Mouse (Mus musculus): ENCODE results near the gene Oxct1. TPM values are rescaled to one million over a fixed set of nuclear protein-coding genes. Genes with fewer than 3 reads are reported as not detected.

Gene Oxct1
- polyA plus RNA-seq, 1 experiment from 2014 or later, result 251 TPM

DNA sequence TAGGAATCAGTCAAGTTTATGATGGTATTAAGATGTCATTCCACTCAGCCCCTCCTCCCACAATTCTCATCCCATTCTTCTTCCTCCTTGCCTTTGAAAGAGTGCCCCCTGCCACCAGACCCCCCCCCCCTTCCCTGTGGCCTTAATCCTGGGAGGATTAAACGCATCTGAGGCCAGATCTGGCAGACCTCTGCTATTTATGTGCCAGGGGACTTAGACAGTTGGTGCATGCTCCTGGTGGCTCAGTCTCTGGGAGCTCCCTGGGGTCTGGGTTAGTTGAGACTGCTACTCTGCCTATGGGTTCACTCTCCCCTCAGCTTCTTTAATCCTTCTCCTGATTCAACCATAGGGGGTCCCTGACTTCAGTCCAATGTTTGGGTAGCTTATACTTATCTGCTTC lies 112.3 kb downstream of the Oxct1 start:
- Histone ChIP-seq H3K27me3 (ENCODE audit: control insufficient read depth, insufficient read depth, low read length) (no peaks in the 10 kb centered on the region), H3K9me3 (replicated peaks; ENCODE audit: control insufficient read depth, low read length) (no peaks in the 10 kb centered on the region), H3K4me2 (ENCODE audit: low read depth, low read length) (no peak overlapping the region), H3K36me3 (ENCODE audit: control insufficient read depth, insufficient read depth, low read length) (no peaks in the 10 kb centered on the region), H3K9ac (ENCODE audit: low read length) (no peak overlapping the region), H3K4me3 (replicated peaks; ENCODE audit: low read length) (no peak overlapping the region), H3K27ac (ENCODE audit: low read length) (no peak overlapping the region), H3K4me1 (ENCODE audit: control insufficient read depth, insufficient read depth, low read length) (no peaks in the 10 kb centered on the region)
- ATAC-seq (ENCODE audit: insufficient read depth, low FRiP score), result no peak
- 57% methylated on average over 1 of the region's 1 CpGs for WGBS

- Histone ChIP-seq H3K9ac (ENCODE audit: low read length) (no peak overlapping the region), H3K4me2 (ENCODE audit: low read depth, low read length) (no peak overlapping the region), H3K4me1 (ENCODE audit: control insufficient read depth, insufficient read depth, low read length) (no peaks in the 10 kb centered on the region)
Observed at GRCm38 (mm10) chr15:4139516-4139915, 113.3 kb downstream of the Oxct1 start.

DNA sequence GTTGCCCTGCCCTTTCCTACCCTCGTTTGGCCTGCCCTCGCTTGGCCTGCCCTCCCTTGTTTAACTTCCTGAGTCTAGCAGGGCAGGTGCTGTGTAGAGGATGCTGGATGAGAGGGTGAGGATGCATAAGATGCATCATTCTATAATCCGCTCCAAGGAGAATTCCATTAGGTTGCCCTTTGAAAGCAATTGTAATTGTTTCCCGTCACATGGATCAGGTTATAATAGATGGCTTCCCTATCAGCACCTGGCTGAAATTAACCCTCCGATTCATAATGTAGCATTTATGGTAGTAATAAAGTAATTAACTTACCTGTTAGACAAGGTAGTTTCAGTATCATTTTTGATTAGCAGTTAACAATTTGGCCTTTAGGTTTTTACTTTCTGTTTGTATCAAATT lies 119.2 kb downstream of the Oxct1 start:
- Histone ChIP-seq H3K36me3 (ENCODE audit: control insufficient read depth, insufficient read depth, low read length) (0 out of 2 replicates have a peak, but pooled peaks cover 5% of the 10 kb centered on the region), H3K4me1 (ENCODE audit: control insufficient read depth, insufficient read depth, low read length) (no peaks in the 10 kb centered on the region), H3K27me3 (ENCODE audit: control insufficient read depth, insufficient read depth, low read length) (no peaks in the 10 kb centered on the region), H3K27ac (ENCODE audit: low read length) (no peak overlapping the region), H3K4me3 (replicated peaks; ENCODE audit: low read length) (no peak overlapping the region), H3K9ac (ENCODE audit: low read length) (no peak overlapping the region), H3K4me2 (ENCODE audit: low read depth, low read length) (no peak overlapping the region), H3K9me3 (replicated peaks; ENCODE audit: control insufficient read depth, low read length) (no peaks in the 10 kb centered on the region)
- WGBS, result 76% methylated on average over 5 of the region's 5 CpGs
- ATAC-seq (ENCODE audit: insufficient read depth, low FRiP score), result no peak

More at GRCm38 (mm10) chr15:4139516-4139915, 113.3 kb downstream of the Oxct1 start:
- Histone ChIP-seq H3K27ac (ENCODE audit: low read length) (no peak overlapping the region), H3K9me3 (replicated peaks; ENCODE audit: control insufficient read depth, low read length) (no peaks in the 10 kb centered on the region), H3K4me3 (replicated peaks; ENCODE audit: low read length) (no peak overlapping the region), H3K36me3 (ENCODE audit: control insufficient read depth, insufficient read depth, low read length) (0 out of 2 replicates have a peak, but pooled peaks cover under 1% of the 10 kb centered on the region), H3K27me3 (ENCODE audit: control insufficient read depth, insufficient read depth, low read length) (no peaks in the 10 kb centered on the region)
- ATAC-seq (ENCODE audit: insufficient read depth, low FRiP score), result no peak
- 88% methylated on average over 12 of the region's 12 CpGs for WGBS

DNA sequence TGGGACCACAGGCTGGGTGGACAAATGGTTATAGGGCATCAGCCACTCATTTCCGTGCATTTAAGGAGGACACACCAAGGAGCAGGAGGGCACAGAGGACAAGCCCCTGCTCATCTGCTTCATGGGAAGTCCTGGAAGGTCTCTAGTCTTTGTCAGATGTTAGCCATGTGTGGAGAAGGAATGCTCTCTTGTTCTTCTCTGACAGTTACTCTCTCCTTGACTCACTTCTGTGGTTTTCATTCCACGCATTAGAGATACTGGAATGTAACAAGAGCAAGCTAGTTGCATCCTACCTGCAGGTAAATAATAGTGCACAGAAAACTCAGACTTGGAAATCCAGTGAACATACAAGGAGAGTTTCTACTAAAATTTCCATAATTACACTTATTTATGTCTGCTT lies 121.5 kb downstream of the Oxct1 start:
- ATAC-seq (ENCODE audit: insufficient read depth, low FRiP score), result no peak
- Histone ChIP-seq H3K4me3 (replicated peaks; ENCODE audit: low read length) (no peak overlapping the region), H3K36me3 (ENCODE audit: control insufficient read depth, insufficient read depth, low read length) (peaks cover 9% of the 10 kb centered on the region; the same call in 1 of the 2 replicates), H3K4me1 (ENCODE audit: control insufficient read depth, insufficient read depth, low read length) (no peaks in the 10 kb centered on the region), H3K9ac (ENCODE audit: low read length) (no peak overlapping the region), H3K4me2 (ENCODE audit: low read depth, low read length) (no peak overlapping the region), H3K27ac (ENCODE audit: low read length) (no peak overlapping the region), H3K9me3 (replicated peaks; ENCODE audit: control insufficient read depth, low read length) (no peaks in the 10 kb centered on the region), H3K27me3 (ENCODE audit: control insufficient read depth, insufficient read depth, low read length) (no peaks in the 10 kb centered on the region)
- 81% methylated on average over 2 of the region's 2 CpGs for WGBS

- H3K4me2 ChIP-seq (ENCODE audit: low read depth, low read length), result no peak overlapping the region
- H3K4me1 ChIP-seq (ENCODE audit: control insufficient read depth, insufficient read depth, low read length), result no peaks in the 10 kb centered on the region
- no peak for ATAC-seq (ENCODE audit: insufficient read depth, low FRiP score)
- no peaks in the 10 kb centered on the region for H3K9me3 ChIP-seq (replicated peaks; ENCODE audit: control insufficient read depth, low read length)
- H3K9ac ChIP-seq (ENCODE audit: low read length), result no peak overlapping the region
- no peak overlapping the region for H3K4me3 ChIP-seq (replicated peaks; ENCODE audit: low read length)
- no peaks in the 10 kb centered on the region for H3K27me3 ChIP-seq (ENCODE audit: control insufficient read depth, insufficient read depth, low read length)
- WGBS, result 67% methylated on average over 8 of the region's 8 CpGs
- peaks cover 9% of the 10 kb centered on the region; the same call in 1 of the 2 replicates for H3K36me3 ChIP-seq (ENCODE audit: control insufficient read depth, insufficient read depth, low read length)
- no peak overlapping the region for H3K27ac ChIP-seq (ENCODE audit: low read length)
Observed at GRCm38 (mm10) chr15:4148649-4149389, 122.6 kb downstream of the Oxct1 start.

- 83% methylated on average over 4 of the region's 4 CpGs for WGBS
- no peak for ATAC-seq (ENCODE audit: insufficient read depth, low FRiP score)
- no peak overlapping the region for H3K4me3 ChIP-seq (replicated peaks; ENCODE audit: low read length)
- H3K9ac ChIP-seq (ENCODE audit: low read length), result no peak overlapping the region
- H3K27ac ChIP-seq (ENCODE audit: low read length), result no peak overlapping the region
- peaks cover 17% of the 10 kb centered on the region for H3K36me3 ChIP-seq (ENCODE audit: control insufficient read depth, insufficient read depth, low read length)
- H3K4me2 ChIP-seq (ENCODE audit: low read depth, low read length), result no peak overlapping the region
- no peaks in the 10 kb centered on the region for H3K27me3 ChIP-seq (ENCODE audit: control insufficient read depth, insufficient read depth, low read length)
- H3K4me1 ChIP-seq (ENCODE audit: control insufficient read depth, insufficient read depth, low read length), result no peaks in the 10 kb centered on the region
- no peaks in the 10 kb centered on the region for H3K9me3 ChIP-seq (replicated peaks; ENCODE audit: control insufficient read depth, low read length)
Observed at GRCm38 (mm10) chr15:4154646-4155045, 128.5 kb downstream of the Oxct1 start.

- 71% methylated on average over 2 of the region's 2 CpGs for WGBS
- Histone ChIP-seq H3K4me3 (replicated peaks; ENCODE audit: low read length) (no peak overlapping the region), H3K27me3 (ENCODE audit: control insufficient read depth, insufficient read depth, low read length) (no peaks in the 10 kb centered on the region), H3K36me3 (ENCODE audit: control insufficient read depth, insufficient read depth, low read length) (no peaks in the 10 kb centered on the region), H3K27ac (ENCODE audit: low read length) (no peak overlapping the region), H3K9me3 (replicated peaks; ENCODE audit: control insufficient read depth, low read length) (no peaks in the 10 kb centered on the region), H3K4me1 (ENCODE audit: control insufficient read depth, insufficient read depth, low read length) (no peaks in the 10 kb centered on the region), H3K4me2 (ENCODE audit: low read depth, low read length) (no peak overlapping the region), H3K9ac (ENCODE audit: low read length) (no peak overlapping the region)
- no peak for ATAC-seq (ENCODE audit: insufficient read depth, low FRiP score)
Observed at GRCm38 (mm10) chr15:4167946-4168345, 141.8 kb downstream of the Oxct1 start.

GRCm38 (mm10) chr15:4171600-4171999 lies 145.4 kb downstream of the Oxct1 start:
- H3K4me1 ChIP-seq (ENCODE audit: control insufficient read depth, insufficient read depth, low read length), result no peaks in the 10 kb centered on the region
- H3K4me2 ChIP-seq (ENCODE audit: low read depth, low read length), result no peak overlapping the region
- H3K36me3 ChIP-seq (ENCODE audit: control insufficient read depth, insufficient read depth, low read length), result no peaks in the 10 kb centered on the region
- no peaks in the 10 kb centered on the region for H3K27me3 ChIP-seq (ENCODE audit: control insufficient read depth, insufficient read depth, low read length)
- no peak overlapping the region for H3K27ac ChIP-seq (ENCODE audit: low read length)
- no peak overlapping the region for H3K9ac ChIP-seq (ENCODE audit: low read length)
- ATAC-seq (ENCODE audit: insufficient read depth, low FRiP score), result no peak
- 67% methylated on average over 2 of the region's 2 CpGs for WGBS
- H3K9me3 ChIP-seq (replicated peaks; ENCODE audit: control insufficient read depth, low read length), result no peaks in the 10 kb centered on the region
- no peak overlapping the region for H3K4me3 ChIP-seq (replicated peaks; ENCODE audit: low read length)

GRCm38 (mm10) chr15:4197913-4198312 lies 171.7 kb downstream of the Oxct1 start:
- Histone ChIP-seq H3K36me3 (ENCODE audit: control insufficient read depth, insufficient read depth, low read length) (no peaks in the 10 kb centered on the region), H3K9me3 (replicated peaks; ENCODE audit: control insufficient read depth, low read length) (no peaks in the 10 kb centered on the region), H3K4me3 (replicated peaks; ENCODE audit: low read length) (no peak overlapping the region), H3K9ac (ENCODE audit: low read length) (no peak overlapping the region), H3K4me2 (ENCODE audit: low read depth, low read length) (no peak overlapping the region), H3K27ac (ENCODE audit: low read length) (no peak overlapping the region), H3K27me3 (ENCODE audit: control insufficient read depth, insufficient read depth, low read length) (no peaks in the 10 kb centered on the region), H3K4me1 (ENCODE audit: control insufficient read depth, insufficient read depth, low read length) (no peaks in the 10 kb centered on the region)
- ATAC-seq (ENCODE audit: insufficient read depth, low FRiP score), result no peak
